Mouse (Mus musculus): ENCODE data around the gene Ppp1r9a. TPM values are rescaled to one million over a fixed set of nuclear protein-coding genes. Genes with fewer than 3 reads are reported as not detected.
A peak's percentile ranks its signal among the peaks of the same experiment; 100 is the strongest.
"Not testable (repeated sequence)": the region's sequence is repeated elsewhere in the genome, so short reads cannot be mapped to it uniquely, and the experiment has no call there.

Ppp1r9a gene
- polyA plus RNA-seq (2016; fragmentation: Nextera tagmentation; extraction: Ambion mirVana) = 27.9 and 30.5 TPM in 2 replicates

GRCm38 (mm10) chr6:4902674-4903324 is at the start of gene Ppp1r9a:
TSS of gene Ppp1r9a (plus strand) at chr6:4902917.
- H3K27ac ChIP-seq (replicated peaks) = peak within 1 kb of the TSS; percentile 98
- H3K4me1 ChIP-seq = peaks cover 23% of the 10 kb centered on the region; the same call in 1 of the 2 replicates
- peak within 1 kb of the TSS; percentile 71 for H3K4me3 ChIP-seq
- 1% methylated on average over 26 of the region's 49 CpGs for WGBS
- peak; percentile 70 for ATAC-seq (ENCODE audit: low FRiP score, low read depth)
- 0 out of 2 replicates have a peak, but pooled peaks cover 4% of the 10 kb centered on the region for H3K27me3 ChIP-seq
- H3K4me2 ChIP-seq (replicated peaks) = peak within 1 kb of the TSS; percentile 72
- no peaks in the 10 kb centered on the region for H3K9me3 ChIP-seq
- H3K36me3 ChIP-seq = peaks cover 5% of the 10 kb centered on the region; the same call in 1 of the 2 replicates
- peak within 1 kb of the TSS; percentile 97 for H3K9ac ChIP-seq (replicated peaks)

DNA sequence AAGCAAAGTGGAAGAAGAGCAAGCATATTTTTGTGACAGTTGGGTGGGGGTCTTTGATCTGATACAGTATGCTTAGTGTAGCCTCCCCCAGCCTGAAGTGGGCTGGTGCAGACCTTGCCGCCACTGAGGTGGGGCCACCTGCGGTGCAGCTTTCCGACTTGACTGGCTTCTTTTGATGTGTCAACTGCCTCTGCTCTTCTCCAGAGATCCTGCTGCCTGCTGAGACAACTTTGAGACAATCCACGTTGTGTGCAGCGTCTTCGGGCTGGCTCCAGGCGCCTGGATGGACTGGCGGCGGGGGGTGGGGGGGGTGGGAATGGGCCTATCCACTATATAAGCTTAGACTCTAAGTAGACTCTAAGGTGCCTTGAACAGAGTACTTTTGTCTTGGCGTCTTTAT is 47.5 kb upstream of the Ppp1r9a start:
- H3K27ac ChIP-seq (replicated peaks) = no peak overlapping the region

DNA sequence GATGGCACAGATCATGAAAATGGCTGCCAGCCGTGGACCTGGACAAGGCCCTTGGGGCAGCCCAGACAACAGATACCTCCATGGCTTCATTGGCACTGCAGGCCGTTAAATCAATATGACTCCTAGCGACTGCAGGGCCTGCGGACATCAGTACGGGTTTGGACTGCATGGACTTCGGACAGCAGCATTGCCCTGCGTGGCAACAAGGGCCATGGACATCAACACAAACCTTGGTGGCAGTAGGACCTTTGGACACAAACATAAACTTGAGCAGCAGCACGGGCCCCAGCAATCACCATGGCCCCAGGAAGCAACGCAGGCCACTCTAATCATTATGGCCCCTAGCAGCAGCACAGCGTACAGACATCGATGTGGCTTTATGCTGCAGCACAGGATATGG is 45.8 kb upstream of the Ppp1r9a start:
- Histone ChIP-seq H3K27ac (replicated peaks) (no peak overlapping the region), H3K4me2 (replicated peaks) (no peak overlapping the region), H3K4me1 (no peaks in the 10 kb centered on the region), H3K9me3 (no peaks in the 10 kb centered on the region), H3K36me3 (no peaks in the 10 kb centered on the region), H3K4me3 (no peak overlapping the region), H3K9ac (replicated peaks) (no peak overlapping the region), H3K27me3 (no peaks in the 10 kb centered on the region)
- no peak for ATAC-seq (ENCODE audit: low FRiP score, low read depth)
- whole genome bisulfite sequencing = 94% methylated on average over 11 of the region's 11 CpGs

More for the DNA sequence above, 47.5 kb upstream of the Ppp1r9a start:
- Histone ChIP-seq H3K36me3 (no peaks in the 10 kb centered on the region), H3K4me3 (no peak overlapping the region), H3K9me3 (no peaks in the 10 kb centered on the region), H3K4me1 (peaks cover 7% of the 10 kb centered on the region; the same call in 1 of the 2 replicates), H3K9ac (replicated peaks) (no peak overlapping the region), H3K4me2 (replicated peaks) (no peak overlapping the region), H3K27me3 (no peaks in the 10 kb centered on the region)
- WGBS = 57% methylated on average over 10 of the region's 10 CpGs
- ATAC-seq (ENCODE audit: low FRiP score, low read depth) = no peak

DNA sequence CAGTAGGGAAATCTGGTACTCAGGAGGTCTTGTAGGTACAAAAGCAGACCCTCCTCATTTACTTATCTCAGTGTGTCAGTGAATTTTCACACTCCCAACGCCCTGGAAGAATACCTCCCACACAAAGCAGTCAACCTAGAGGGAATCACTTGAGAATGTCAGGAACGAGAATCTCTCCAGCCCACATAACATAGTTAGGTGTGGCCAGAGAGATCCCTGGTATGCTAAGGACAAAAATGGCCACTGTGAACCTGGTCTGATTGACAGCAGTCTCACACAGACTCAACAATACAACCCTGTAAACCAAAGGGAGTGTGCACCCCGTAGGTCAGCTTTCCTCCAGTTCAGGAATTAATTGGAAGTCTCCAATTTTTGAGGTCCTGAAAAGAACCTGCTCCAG is 18.4 kb upstream of the Ppp1r9a start:
- no peak overlapping the region for H3K4me3 ChIP-seq
- H3K36me3 ChIP-seq = no peaks in the 10 kb centered on the region
- no peak for ATAC-seq (ENCODE audit: low FRiP score, low read depth)
- no peaks in the 10 kb centered on the region for H3K9me3 ChIP-seq
- no peak overlapping the region for H3K4me2 ChIP-seq (replicated peaks)
- H3K27me3 ChIP-seq = no peaks in the 10 kb centered on the region
- WGBS = 74% methylated on average over 3 of the region's 3 CpGs
- no peak overlapping the region for H3K9ac ChIP-seq (replicated peaks)
- no peaks in the 10 kb centered on the region for H3K4me1 ChIP-seq
- H3K27ac ChIP-seq (replicated peaks) = no peak overlapping the region

DNA sequence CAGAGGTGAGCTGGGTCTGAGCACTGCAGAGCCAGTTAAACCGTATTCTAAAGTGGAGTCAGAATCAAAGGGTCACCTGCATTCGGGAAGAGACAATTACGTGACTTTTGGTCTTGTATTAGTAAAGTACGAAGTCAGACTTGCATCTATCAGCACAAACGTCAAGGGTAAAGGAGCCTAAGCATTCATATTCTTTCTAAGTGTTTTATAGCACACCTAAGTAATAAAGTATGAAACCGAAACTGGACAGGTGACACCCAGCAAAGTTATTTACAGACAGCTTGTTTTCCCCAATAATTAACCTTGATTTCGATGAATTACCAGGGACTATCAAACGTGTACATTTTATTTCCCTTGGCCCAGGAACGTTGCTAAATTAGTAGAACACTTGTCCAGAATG is 13.2 kb upstream of the Ppp1r9a start:
- WGBS = 85% methylated on average over 9 of the region's 9 CpGs
- no peak for ATAC-seq (ENCODE audit: low FRiP score, low read depth)
- H3K9me3 ChIP-seq = no peaks in the 10 kb centered on the region
- no peak overlapping the region for H3K9ac ChIP-seq (replicated peaks)
- no peak overlapping the region for H3K27ac ChIP-seq (replicated peaks)
- no peaks in the 10 kb centered on the region for H3K27me3 ChIP-seq
- no peaks in the 10 kb centered on the region for H3K36me3 ChIP-seq
- no peak overlapping the region for H3K4me2 ChIP-seq (replicated peaks)
- H3K4me1 ChIP-seq = no peaks in the 10 kb centered on the region
- H3K4me3 ChIP-seq = no peak overlapping the region

- Histone ChIP-seq H3K9ac (replicated peaks) (no peak overlapping the region), H3K27ac (replicated peaks) (no peak overlapping the region), H3K4me2 (replicated peaks) (no peak overlapping the region), H3K4me1 (no peaks in the 10 kb centered on the region), H3K4me3 (no peak overlapping the region), H3K36me3 (no peaks in the 10 kb centered on the region), H3K27me3 (no peaks in the 10 kb centered on the region), H3K9me3 (no peaks in the 10 kb centered on the region)
- WGBS = 50% methylated on average over 11 of the region's 11 CpGs
- ATAC-seq (ENCODE audit: low FRiP score, low read depth) = no peak
Observed at GRCm38 (mm10) chr6:4892417-4892816, 10.3 kb upstream of the Ppp1r9a start.

- H3K9ac ChIP-seq (replicated peaks); H3K4me2 ChIP-seq (replicated peaks); H3K27me3 ChIP-seq; H3K4me1 ChIP-seq; ATAC-seq (ENCODE audit: low FRiP score, low read depth); H3K27ac ChIP-seq (replicated peaks); H3K9me3 ChIP-seq; H3K36me3 ChIP-seq; H3K4me3 ChIP-seq: not testable (repeated sequence)
- WGBS = 75% methylated on average over 12 of the region's 12 CpGs
Observed at GRCm38 (mm10) chr6:4893312-4893711, 9.4 kb upstream of the Ppp1r9a start.

DNA sequence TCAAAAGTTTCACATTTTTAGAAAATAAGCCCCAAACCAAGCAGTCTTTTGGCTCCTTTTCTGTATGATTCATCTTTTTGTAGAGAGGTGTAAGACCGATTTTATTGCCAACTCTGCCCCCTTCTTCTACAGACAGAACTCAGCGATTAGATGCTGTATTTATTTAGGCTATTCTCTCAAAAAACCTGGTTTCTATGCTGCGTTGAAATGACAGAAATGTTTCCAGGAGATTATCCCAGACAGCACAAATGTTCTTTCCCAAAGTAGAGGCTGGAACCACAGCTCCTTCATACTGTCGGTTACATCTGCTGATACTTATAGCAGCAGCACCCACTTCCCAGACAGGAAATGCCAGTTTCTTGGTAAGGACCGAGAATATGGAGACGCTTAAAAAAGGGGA is 2.8 kb upstream of the Ppp1r9a start:
- no peak for ATAC-seq (ENCODE audit: low FRiP score, low read depth)

DNA sequence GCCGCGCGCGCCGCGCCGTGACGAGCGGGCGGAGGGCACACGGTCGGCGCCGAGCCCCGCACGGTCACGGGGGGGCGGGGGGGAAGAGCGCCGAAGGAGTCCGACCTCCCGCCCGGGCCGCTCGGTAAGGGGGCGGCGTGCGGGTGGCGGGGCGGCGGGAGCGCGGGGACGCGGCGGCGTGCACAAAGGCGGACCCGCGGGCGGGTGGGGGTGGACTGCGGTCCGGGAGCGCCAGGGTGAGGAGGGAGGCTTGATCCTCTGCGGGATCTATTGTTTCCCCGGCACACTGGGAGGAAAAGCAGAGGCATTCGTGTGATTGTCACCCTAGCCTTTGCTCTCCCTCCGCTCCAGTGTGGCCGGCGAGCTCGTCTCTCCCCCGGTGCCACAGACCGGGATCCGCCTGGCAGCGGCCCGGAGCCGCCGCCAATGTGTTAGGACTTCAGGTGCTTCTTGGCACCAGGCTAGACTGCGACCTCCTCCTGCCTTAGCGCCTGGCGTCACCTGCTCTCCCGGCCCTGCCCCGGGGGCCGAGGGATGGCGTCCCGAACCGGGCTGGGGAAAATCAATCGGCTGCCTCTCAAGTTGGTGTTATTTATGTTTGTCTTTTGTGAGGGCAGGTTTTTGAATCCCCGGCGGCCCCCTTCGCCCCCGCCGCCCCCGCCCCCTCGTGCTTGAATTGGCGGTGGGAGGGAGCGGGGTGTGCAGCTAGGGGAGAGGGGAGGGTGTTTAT is 773 bp downstream of the Ppp1r9a start:
- Histone ChIP-seq H3K9ac (replicated peaks) (peak overlapping the region; percentile 97), H3K9me3 (no peaks in the 10 kb centered on the region), H3K4me3 (peak overlapping the region; percentile 71), H3K4me1 (peaks cover 29% of the 10 kb centered on the region; the same call in 1 of the 2 replicates), H3K36me3 (peaks cover 5% of the 10 kb centered on the region; the same call in 1 of the 2 replicates), H3K27me3 (0 out of 2 replicates have a peak, but pooled peaks cover 4% of the 10 kb centered on the region), H3K27ac (replicated peaks) (peak overlapping the region; percentile 98), H3K4me2 (replicated peaks) (peak overlapping the region; percentile 72)
- ATAC-seq (ENCODE audit: low FRiP score, low read depth) = peak; percentile 87
- WGBS = under 1% methylated on average over 55 of the region's 77 CpGs

More for the DNA sequence above, 2.8 kb upstream of the Ppp1r9a start:
- H3K4me1 ChIP-seq = peaks cover 12% of the 10 kb centered on the region; the same call in 1 of the 2 replicates
- no peak overlapping the region for H3K9ac ChIP-seq (replicated peaks)
- WGBS = 87% methylated on average over 6 of the region's 6 CpGs
- no peaks in the 10 kb centered on the region for H3K36me3 ChIP-seq
- H3K27me3 ChIP-seq = no peaks in the 10 kb centered on the region
- no peaks in the 10 kb centered on the region for H3K9me3 ChIP-seq
- no peak overlapping the region for H3K27ac ChIP-seq (replicated peaks)
- H3K4me3 ChIP-seq = no peak overlapping the region
- H3K4me2 ChIP-seq (replicated peaks) = no peak overlapping the region

- Histone ChIP-seq H3K4me1 (peaks cover 32% of the 10 kb centered on the region), H3K27me3 (0 out of 2 replicates have a peak, but pooled peaks cover 4% of the 10 kb centered on the region), H3K4me2 (replicated peaks) (peak overlapping the region; percentile 72), H3K9ac (replicated peaks) (peak overlapping the region; percentile 97), H3K36me3 (peaks cover 5% of the 10 kb centered on the region; the same call in 1 of the 2 replicates), H3K4me3 (peak overlapping the region; percentile 71), H3K9me3 (no peaks in the 10 kb centered on the region), H3K27ac (replicated peaks) (peak overlapping the region; percentile 98)
- 4% methylated on average over 9 of the region's 9 CpGs for WGBS
- ATAC-seq (ENCODE audit: low FRiP score, low read depth) = peak; percentile 32; the same call in 1 of the 2 replicates
Observed at GRCm38 (mm10) chr6:4904055-4904450, 1.3 kb downstream of the Ppp1r9a start.

GRCm38 (mm10) chr6:4910042-4910634 is 7.4 kb downstream of the Ppp1r9a start:
- no peaks in the 10 kb centered on the region for H3K9me3 ChIP-seq
- no peak overlapping the region for H3K9ac ChIP-seq (replicated peaks)

DNA sequence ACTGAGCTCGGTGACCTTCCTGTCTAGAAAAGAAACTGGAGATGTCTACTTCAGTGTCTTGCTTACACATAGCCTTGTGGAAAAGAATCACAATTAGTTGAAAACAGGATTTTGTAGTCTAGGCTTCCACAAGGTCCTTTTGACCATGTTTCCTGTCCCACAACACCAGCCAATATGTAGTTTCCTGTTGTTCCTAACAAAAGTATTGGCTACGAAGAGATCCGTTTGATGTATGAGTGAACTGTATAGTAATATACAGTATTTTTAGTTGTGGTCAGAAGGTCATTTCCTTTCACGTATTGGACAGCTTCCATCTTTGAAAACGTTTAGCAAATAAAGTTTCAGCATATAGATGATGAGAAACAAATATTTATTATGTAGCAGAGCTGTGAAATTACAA is 15.8 kb downstream of the Ppp1r9a start:
- H3K9me3 ChIP-seq = no peaks in the 10 kb centered on the region
- no peak overlapping the region for H3K4me3 ChIP-seq
- H3K27ac ChIP-seq (replicated peaks) = no peak overlapping the region
- H3K4me1 ChIP-seq = peaks cover 5% of the 10 kb centered on the region
- H3K27me3 ChIP-seq = no peaks in the 10 kb centered on the region
- H3K4me2 ChIP-seq (replicated peaks) = no peak overlapping the region
- no peak for ATAC-seq (ENCODE audit: low FRiP score, low read depth)
- 88% methylated on average over 5 of the region's 5 CpGs for WGBS
- H3K36me3 ChIP-seq = peaks cover 15% of the 10 kb centered on the region; the same call in 1 of the 2 replicates
- H3K9ac ChIP-seq (replicated peaks) = no peak overlapping the region

More at GRCm38 (mm10) chr6:4910042-4910634, 7.4 kb downstream of the Ppp1r9a start:
- Histone ChIP-seq H3K36me3 (peaks cover 9% of the 10 kb centered on the region; the same call in 1 of the 2 replicates), H3K4me3 (no peak overlapping the region), H3K27ac (replicated peaks) (0 out of 2 replicates have a peak overlapping the region, but pooled peaks have one; percentile 30), H3K4me1 (peaks cover 38% of the 10 kb centered on the region), H3K27me3 (0 out of 2 replicates have a peak, but pooled peaks cover 4% of the 10 kb centered on the region), H3K4me2 (replicated peaks) (no peak overlapping the region)
- no peak for ATAC-seq (ENCODE audit: low FRiP score, low read depth)
- WGBS = 32% methylated on average over 10 of the region's 10 CpGs
